Mouse (Mus musculus): ENCODE results near the gene Fgfr2.

DNA sequence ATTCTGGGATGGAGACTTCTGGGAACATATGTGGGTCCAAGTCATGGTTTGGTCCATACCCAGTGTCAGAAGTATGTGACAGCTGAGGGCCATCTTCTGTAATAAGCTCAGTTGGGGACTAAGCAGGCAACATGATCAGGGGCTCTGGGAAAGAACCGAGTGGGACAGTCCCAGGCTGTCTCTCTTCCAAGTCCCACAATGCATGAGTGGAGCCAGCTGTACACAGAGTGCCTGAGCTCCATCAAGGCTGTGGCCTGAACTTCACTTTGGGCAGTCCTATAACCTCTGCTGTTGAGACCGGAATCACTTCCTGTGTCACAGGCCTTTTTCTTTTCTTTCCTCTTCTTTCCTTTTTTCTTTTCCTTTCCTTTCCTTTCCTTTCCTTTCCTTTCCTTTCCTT, 44.8 kb upstream of the Fgfr2 start:
- TF ChIP-seq CTCF (IDR thresholded peaks at IDR 0.05; ENCODE audit: borderline replicate concordance, extremely low read depth, insufficient read depth, insufficient read length) = no peak
- no peak for TF ChIP-seq POLR2A (IDR thresholded peaks at IDR 0.05; ENCODE audit: borderline replicate concordance, extremely low read depth, insufficient read depth, insufficient read length, poor library complexity, severe bottlenecking)

All from brain, embryonic 14.5 days (tissue).